Mouse (Mus musculus): ENCODE results near the gene Tc2n. TPM values are rescaled to one million over a fixed set of nuclear protein-coding genes. Genes with fewer than 3 reads are reported as not detected.
"Not testable (repeated sequence)": the region's sequence is repeated elsewhere in the genome, so short reads cannot be mapped to it uniquely, and the experiment has no call there.

Tc2n gene
- polyA plus RNA-seq, 1 experiment from 2014 or later = 0.05 TPM

- H3K27ac ChIP-seq (ENCODE audit: low read depth, low read length); H3K4me3 ChIP-seq (ENCODE audit: low read depth, low read length); ATAC-seq; H3K4me1 ChIP-seq (ENCODE audit: control insufficient read depth, insufficient read depth, low read length); H3K9me3 ChIP-seq (replicated peaks; ENCODE audit: control insufficient read depth, low read length); H3K36me3 ChIP-seq (ENCODE audit: control insufficient read depth, insufficient read depth, low read length); H3K27me3 ChIP-seq (replicated peaks; ENCODE audit: control insufficient read depth, insufficient read depth, low read length); H3K4me2 ChIP-seq (ENCODE audit: low read length); H3K9ac ChIP-seq (ENCODE audit: low read length): not testable (repeated sequence)
- DNase-seq (ENCODE audit: low spot score) = peak; percentile 1
Observed at GRCm38 (mm10) chr12:101606622-101607021, 111.7 kb downstream of the Tc2n start.

Other genes starting within 250 kb of the Tc2n start
- gene Fbln5, start 100.5 kb upstream of the Tc2n start, polyA plus RNA-seq (2014; fragmentation: Nextera tagmentation; extraction: Ambion mirVana) = 5.3 and 9.9 TPM in 2 replicates
- 14.4 and 20.3 TPM in 2 replicates for gene Trip11, start 194.7 kb upstream of the Tc2n start, polyA plus RNA-seq (2014; fragmentation: Nextera tagmentation; extraction: Ambion mirVana)
- gene Atxn3, start 239.7 kb upstream of the Tc2n start, polyA plus RNA-seq (2014; fragmentation: Nextera tagmentation; extraction: Ambion mirVana) = 13.1 and 15.7 TPM in 2 replicates

All from forebrain, embryonic 14.5 days (tissue).